Mouse (Mus musculus): ENCODE results near the gene Ezr. TPM values are rescaled to one million over a fixed set of nuclear protein-coding genes. Genes with fewer than 3 reads are reported as not detected.

Ezr gene
- total RNA-seq (2021): 10 to 100 TPM; 24.0 to 24.9 TPM
- long read RNA-seq, experiment 1, transcript Ezr-201 (13 exons, 3,164 nt): major isoform, 30 of 44 reads
- long read RNA-seq, experiment 1, partial matches to known transcripts: 10 of 44 reads
- long read RNA-seq, experiment 1, other reads (novel, unspliced or antisense): 4 of 44 reads
- long read RNA-seq, experiment 2, transcript Ezr-201 (13 exons, 3,164 nt): major isoform, 32 of 49 reads
- long read RNA-seq, experiment 2, partial matches to known transcripts: 14 of 49 reads
- long read RNA-seq, experiment 2, other reads (novel, unspliced or antisense): 3 of 49 reads

DNA sequence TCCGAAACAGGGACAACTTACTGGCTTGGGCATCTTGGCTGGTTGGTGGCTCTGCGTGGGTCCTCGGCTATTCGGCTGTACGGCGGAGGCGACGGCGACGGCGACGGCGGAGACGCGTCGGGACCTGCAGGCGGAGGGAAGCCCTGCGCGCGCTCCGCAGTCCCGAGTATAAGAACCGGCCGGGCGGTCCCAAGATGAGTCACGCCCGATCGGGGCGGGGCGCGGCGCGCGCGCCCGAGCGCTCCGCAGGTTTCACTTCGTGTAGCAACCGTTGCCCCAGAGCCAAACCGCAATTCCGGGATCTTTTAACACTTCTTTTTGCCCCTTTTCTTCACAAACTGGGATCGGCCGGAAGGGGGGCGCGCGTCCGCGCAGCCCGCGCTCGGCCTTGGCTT, at the start of gene Ezr:
TSS of gene Ezr (minus strand) at position 174 of the 395 bp plus-strand sequence.
- DNase-seq: peak; percentile 85

DNA sequence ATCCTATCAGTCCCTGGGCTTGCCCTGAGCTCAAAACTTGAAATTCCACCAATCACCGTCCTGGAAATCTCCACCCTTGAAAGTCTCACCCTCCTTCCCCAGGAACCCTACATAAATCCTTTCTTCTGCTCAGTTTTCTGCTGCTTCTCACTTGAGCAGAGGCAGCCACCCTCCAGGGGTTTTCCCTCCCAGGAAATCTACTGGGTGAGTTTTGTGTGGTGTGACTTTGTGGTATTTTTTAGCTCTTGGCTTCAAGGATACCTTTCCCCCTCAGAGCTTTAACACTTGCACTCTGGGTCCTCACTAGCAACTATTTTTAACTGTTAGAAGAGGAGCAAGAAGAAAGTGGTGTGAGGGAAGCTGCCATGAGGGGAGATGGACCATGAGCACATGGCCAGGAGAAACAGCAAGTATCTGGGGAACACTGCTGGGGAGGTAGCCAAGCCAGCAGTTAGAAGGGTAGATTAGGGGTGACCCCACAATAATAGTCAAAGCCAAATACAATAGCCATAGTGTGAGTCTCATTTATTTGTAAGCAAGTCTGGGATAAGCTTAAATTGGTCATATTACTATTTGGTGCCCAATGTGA, 47.5 kb upstream of the Ezr start:
- DNase-seq: no peak

DNA sequence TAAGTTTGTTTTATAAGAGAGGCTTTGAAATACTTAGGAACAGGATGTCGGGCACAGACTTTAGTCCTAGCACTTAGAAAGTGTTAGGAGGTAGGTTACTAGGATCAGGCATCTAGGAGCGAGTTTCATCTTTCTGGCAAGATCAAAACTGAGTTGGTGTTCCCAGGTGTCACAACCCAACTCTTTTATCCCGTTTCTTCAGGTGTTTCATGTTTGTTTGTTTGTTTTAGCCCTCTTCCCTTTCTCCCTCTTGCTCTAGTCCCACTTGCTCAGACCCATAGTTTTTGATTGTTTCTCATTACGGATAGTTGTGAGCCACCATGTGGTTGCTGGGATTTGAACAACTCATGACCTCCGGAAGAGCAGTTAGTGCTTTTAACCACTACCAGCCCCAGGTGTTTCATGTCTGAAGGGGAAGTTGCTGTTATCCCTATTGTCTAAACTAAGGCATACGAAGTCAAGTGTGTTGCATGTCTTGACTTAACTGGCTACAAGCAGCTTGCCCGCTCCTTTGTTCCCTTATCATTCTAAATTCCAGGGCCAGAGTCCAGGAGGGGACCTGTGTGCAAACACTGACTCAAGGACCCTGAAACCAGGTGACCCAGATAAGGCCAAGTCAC, 46.1 kb upstream of the Ezr start:
- no peak for DNase-seq

DNA sequence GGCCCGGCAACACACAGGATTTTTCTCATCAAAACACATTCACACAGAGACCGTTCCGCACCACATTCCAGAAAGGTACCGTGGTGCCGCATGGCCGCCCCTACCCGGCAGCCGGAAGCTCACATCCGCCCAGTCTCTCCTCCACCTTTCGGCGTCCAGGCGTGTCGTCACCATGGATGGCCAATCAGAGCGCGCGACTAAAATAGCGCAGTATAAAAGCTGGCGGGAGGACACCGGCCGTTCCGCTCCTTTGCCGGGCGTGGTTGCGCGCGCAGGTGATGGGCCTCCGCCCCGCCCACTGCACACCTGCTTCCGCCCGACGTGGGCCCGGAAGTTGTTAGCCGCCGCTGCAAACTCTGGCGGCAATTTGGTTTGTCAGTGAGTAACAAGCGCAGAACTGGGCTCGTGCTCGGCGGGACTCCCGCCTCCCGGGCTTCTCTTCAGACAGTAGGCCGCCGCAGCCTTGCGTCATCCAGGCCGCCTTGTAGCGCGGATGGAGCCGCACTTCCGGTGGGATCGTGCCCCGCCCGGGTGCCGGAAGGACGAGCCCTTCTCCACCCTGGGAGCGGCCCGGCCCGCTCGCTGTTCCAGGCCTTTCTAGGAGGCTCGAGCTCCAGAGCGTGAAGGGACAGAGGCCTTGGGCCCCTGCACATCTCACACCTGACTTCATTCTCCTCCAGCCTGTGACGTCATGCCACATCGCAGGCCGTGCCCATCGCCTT, 45.3 kb upstream of the Ezr start:
- DNase-seq: peak; percentile 88

DNA sequence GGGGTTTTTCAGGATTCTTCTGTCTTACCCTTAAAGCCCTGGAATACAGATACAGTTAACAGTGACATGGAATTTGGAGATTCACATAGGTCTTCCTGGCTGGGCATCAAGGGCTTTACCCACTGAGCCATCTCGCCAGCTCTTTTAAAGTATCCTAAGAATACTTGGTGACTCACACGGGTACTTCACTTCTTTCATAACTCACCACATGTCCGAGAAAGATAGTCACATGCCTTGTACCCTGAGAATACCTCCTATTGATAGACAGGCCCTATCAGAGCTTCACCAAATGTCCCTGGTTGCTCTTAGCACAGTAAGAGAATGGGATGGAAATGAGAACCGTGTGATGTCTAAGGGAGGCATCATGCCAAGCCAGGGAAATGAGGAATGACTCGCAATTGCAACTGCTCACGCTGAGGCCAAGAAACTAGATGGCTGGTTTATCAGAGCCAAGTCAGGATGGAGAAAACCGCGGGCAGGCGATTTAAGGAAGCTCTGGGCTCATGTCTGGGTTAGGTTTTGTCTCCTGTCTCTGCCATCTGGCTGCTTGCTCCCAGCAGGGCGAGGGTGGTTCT, 44.7 kb upstream of the Ezr start:
- DNase-seq: no peak

DNA sequence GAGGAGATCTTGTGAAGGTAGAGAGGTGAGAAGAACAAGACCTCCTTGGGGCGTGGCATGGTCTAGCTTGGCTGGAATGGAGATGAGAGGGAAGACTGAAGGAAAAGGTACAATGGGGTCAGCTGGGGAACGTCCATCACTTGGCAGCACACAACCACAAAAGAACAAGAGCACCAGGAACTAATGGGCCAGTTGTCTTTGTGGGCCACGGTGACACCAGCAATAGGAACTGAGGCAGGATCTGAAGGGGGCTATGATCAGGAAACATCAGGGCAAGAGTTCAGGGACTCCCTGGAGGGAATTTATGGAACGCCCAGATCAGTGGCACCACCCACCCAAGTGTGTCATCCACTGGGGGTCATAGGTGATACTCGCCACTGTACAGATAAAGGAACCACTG, 34.2 kb upstream of the Ezr start:
- DNase-seq: no peak

DNA sequence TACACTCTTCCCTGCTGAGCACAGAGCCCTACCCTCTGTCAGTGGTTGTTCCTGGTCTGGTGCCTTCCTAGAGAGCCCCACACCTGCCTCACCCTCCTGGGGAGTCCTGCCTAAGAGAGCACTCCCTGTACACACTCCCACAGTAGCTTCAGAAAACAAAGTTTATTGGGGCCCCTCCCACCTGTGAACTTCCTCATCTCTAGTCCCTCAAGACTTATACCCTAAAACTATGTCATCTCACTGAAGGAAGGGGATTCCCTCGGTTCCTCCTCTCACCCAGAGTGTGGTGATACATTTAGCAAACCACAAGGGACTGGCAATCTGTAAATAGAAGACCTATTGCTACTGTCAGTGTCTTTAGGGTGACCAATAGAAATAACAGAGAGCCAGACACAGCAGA, 33.6 kb upstream of the Ezr start:
- DNase-seq: no peak

DNA sequence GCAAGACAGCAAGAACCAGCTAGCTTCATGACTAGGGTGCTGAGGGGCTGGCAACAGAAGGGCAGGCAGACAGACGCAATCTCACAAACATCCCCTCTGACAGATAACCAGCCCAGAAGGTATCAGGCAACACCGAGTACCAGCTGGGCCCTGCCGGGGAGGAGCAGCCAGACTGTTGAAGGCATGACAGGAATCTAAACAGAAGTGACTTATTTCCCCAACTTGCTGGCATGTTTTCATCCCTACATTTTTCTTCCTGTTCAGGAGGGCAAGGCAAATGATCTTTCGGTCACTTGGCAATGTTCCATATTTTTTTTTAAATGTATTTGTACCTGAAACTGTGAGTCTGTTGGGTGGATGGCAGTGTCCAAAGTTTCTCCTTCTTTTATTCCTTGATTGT, 32.1 kb upstream of the Ezr start:
- DNase-seq: no peak

DNA sequence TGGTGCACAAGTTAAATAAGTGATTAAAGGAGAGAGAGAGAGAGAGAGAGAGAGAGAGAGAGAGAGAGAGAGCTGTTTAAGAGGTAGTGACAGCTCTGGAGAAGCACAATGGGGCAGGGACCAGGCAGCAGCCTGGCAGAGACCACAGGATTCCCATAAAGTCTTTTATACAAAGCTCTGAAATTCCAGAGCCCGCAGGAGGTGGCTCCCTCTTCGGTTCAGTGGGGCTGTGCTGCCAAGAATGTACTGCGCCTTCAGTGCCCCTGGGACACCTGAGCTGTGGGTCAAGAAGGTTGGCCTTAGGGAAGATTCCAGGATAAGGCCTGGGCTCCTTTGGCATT, 30.2 kb upstream of the Ezr start:
- DNase-seq: no peak

DNA sequence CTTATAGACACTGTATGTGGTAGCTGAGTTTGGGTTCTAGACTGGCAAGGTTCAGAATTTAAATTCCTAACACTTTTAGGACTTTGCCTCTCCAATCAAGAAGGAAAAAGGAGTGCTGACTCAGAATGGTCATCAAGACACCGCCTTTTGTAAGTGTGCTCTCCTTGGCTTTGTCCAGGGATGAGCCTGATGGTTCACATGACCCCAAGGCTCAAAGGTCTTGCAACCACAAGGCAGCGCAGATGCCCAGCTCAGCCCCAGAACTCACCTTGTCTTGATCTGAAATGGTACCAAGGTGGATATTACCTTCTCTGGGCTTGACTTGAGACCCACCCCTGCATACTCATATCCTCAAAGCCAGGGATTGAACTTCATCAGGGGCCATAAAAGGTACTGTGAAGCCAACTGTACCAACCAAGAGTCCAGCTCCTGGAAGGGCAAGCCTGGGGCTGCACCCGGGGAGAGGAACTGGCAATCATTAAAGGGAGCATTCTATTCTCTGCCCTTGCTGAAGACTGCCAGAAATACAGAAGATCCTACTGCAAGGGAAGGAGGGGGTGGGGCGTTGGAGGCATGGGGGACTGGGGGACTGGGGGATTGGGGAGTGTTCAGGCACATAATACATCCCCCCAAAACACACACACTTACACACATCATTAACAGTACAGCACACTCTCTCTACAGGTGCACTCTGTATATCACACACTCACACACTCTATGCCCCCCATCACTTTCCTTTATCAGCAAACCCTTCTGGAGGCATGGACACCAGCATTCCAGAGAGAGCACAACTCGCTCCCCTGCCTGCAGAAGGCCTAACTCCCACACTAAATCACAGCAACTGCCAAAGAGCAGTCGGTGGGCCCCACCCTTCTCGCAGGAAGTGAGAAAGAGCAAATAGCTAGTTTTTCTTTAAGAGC, 29.6 kb upstream of the Ezr start:
- DNase-seq: no peak

DNA sequence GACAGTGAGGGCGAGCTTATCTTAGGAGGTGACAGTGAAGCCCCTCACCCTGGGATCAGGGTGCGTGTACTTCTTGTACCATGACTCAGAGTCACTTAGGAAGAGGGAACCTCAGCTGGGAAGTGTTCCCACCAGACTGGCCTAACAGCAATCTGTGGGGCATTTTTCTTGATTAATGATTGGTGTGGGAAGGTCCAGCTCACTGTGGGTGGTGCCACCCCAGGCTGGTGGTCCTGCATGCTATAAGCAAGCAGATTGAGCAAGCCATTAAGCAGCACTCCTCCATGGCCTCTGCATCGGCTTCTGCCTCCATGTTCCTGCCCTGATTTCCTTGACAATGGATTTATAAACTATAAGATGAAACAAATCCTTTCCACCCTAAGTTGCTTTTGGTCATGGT, 26.7 kb upstream of the Ezr start:
- no peak for DNase-seq

DNA sequence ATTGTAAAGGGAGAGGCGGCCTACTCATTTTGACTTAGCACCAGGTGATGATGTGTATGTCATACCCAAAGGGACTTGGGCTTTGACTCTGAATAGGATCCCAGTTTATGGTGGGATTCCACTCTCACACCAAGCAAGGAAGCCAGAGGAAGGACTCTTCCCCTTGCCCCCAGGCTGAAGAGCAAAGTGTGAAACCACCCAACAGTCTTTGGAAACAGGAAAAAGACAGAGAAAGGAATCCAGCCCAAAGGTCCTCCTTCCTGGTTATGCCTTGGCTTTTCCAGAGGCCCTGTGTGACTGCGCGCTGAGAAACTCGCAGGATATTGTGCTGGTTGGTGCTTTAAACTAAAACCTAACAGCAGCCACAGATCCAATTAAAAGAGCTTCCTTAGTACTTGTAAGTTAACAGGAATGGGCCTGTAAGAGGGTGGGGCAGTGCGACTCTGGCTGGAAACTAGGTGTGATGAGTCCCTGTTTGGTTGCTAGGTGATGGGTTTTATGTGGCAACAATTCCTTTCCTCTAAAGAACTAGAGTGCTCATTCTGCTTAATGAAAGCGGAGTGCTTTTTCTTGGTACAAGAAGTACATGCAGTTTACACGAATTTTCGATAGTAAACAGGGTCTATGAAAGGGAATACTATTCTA, 26.1 kb upstream of the Ezr start:
- DNase-seq: no peak

DNA sequence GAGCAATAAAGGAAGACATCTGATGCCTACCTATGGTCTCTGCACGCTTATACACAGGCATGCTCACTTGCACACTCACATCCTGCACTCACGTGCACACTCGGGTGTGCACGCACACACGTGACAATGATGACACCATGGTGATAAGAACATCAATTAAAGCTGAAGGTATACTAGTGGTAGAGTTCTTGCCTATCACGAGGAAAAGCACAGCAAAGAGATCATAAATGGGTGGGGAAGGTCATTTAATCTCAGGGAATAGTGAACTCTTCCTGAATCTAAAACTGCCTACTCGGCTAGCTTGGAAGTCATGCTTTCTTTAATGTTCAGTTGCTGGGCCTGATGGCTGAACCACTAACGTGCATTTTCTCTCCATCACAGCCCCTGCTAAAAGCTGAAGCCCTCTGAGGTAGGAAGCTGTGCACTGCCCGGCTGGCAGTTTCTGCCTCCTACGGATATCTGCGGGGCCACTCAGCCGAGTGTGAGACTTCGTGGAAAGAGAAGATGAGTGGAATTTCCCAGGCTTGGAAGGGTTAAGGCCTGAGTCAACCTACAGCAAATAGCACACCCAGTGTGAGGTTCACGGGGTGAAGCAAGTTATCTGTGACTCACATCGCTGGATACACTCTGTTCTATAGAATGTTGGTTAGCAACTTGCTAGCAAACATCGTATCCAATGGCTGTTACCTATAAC, 25.4 kb upstream of the Ezr start:
- DNase-seq: no peak

DNA sequence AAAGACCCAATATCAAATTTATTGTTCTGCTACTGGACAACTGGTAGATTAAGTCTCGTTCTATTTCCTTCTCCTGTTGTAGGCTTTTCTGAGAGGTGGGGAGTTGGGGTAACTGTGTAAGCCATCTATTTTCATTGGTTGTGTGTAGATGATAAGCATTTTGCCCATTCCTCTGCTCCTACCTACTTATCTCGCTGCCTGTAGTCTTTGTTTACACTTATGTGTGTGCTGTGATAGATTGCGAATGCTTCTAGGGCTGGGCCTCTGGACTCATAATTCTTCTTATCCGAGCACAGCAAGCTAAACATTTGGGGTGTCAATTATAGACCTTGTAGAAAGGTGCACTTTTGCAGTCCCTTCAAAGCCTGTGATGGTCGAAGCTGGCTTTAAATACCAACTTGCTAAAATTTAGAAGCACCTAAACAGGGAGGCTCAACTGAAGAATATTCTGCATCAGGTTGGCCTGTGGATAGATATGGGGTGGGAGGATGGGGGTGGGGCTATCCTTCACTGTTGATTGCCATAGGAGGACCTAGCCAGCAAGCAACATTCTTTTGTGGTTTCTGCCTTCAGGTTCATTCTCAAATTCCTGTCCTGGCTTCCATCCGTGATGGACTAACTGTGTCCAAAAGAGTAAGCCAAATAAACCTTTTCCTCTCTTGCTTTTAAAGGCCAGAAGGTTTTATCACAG, 22.4 kb upstream of the Ezr start:
- no peak for DNase-seq

DNA sequence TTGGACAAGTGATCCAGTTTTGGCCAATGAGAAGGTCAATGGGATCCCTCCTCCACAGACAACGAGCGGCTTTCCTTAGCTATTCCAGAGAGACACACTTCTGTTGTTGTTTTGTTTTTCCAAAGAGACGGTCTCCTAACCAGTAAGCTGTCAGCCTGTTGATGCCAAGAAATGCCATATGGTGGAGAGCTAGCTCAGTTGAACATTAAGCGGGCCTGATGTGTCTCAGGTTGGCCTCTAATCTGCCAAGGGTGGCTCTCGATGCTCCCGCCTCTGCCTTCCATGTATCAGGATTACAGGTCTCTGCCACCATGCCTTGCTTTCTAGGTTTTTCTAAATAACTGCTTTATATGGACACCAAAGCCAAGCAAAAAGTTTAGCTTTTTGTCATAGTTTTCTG, 21.5 kb upstream of the Ezr start:
- DNase-seq: no peak

DNA sequence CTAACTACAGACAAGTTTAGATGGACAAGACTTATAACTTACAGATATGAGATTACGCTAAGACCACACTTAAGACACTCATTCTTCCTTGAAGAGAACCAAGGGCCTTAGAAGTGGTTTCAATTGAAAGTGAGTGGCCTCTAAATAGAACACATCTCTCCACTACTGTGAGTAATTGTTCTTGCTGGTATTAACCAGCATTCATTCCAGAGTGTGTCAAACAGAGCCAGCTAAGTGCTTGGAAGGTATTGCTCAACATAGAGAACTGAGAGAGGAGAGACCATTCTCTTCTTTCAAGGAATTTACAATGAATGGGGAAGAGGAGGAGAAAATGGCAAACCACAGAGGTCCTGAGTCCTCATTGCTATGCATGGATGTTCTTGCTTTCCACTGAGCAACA, 21.0 kb upstream of the Ezr start:
- no peak for DNase-seq

DNA sequence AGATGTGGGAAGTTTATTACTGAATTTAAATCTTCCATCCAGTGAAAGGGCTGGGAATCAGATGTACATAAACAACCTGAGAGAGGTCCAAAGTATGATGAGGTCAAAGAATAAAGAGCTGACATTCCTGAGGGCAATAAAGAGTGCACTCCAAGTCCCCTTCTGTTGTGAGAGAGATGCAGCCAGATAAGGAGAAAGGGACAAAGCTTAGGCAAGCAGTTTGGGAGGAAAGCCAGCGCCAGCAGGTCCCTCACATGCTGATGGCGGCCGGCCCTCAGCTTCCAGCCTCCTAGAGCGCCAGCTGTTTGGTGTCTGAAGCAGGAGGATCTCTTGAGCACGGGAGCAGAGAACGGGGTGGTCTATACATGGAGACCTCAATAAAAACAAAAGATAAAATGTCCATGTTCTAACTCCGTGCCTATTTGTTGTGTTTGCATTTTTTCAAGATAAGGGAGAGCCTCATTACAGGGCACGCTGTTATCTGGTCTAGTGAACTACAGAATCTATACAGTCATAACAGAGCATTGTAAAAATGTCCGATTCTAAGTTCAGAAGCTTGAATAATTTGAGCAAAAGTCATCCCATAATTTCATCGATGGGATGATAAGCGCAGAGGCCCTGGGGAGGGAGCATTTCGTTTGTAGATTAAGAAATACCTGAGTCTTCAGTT, 15.9 kb upstream of the Ezr start:
- no peak for DNase-seq

DNA sequence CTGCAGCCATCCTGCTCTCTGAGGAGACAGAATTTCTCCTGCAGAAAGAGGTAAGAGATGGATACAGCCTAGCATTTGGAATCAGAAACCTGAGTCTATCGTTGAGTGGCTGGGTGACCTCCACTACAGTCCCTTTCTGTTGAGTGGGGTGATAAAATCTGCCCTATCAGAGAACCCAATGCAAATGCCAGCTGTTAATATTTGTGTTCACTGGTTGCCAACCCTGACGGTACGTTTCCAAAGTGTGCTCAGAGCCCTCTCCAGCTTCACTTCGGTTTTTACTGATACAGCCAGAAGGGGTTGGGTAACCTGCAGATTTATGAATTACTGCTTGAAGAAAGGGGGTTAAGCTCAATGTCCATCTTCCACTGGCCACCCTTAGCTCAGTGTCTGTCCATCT, 14.9 kb upstream of the Ezr start:
- DNase-seq: no peak

DNA sequence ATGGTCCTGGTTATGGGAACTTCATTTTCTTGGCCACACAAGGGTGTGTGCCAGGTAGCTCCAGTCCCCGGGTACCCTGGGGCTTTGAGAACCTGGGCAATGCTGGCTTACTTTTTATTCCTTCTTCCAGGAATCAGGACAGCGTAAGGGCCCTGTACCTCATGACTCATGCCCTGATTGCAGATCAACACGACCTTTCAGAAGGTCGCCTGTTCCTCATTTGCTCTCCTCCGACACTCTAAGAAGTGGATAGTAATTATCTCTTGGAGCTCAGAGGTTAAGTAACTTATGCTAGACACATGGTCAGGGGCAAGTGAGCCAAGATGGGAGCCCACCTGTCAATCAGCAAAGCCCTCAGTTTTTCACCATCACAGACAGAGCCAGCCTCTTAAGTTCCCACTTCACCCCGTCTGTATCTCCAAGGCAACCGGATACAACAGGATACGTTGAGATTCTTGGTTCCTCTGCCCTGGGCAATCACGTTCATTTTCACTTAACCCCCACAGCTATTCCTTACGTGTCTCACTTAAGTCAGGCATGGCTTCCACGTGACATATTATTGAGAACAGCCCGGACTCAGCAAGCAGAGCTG, 11.7 kb upstream of the Ezr start:
- DNase-seq: no peak
